Mouse (Mus musculus): Measurements from ENCODE around the gene Wdr17. TPM values are rescaled to one million over a fixed set of nuclear protein-coding genes. Genes with fewer than 3 reads are reported as not detected.

The Wdr17 gene
- polyA plus RNA-seq, 1 experiment from 2014 or later, result 0.05 TPM

GRCm38 (mm10) chr8:54594634-54595033 is 292.4 kb downstream of the Wdr17 start:
- no peak overlapping the region for H3K9ac ChIP-seq
- DNase-seq (no peak), ATAC-seq (ENCODE audit: low read depth) (no peak)
- H3K4me2 ChIP-seq, result no peak overlapping the region
- H3K9me3 ChIP-seq (replicated peaks), result no peaks in the 10 kb centered on the region
- no peaks in the 10 kb centered on the region for H3K36me3 ChIP-seq
- H3K4me1 ChIP-seq (replicated peaks), result no peaks in the 10 kb centered on the region
- WGBS (ENCODE audit: insufficient replicate concordance), result 84% methylated on average over 5 of the region's 5 CpGs
- no peaks in the 10 kb centered on the region for H3K27me3 ChIP-seq
- no peak overlapping the region for H3K27ac ChIP-seq
- H3K4me3 ChIP-seq (replicated peaks), result no peak overlapping the region

DNA sequence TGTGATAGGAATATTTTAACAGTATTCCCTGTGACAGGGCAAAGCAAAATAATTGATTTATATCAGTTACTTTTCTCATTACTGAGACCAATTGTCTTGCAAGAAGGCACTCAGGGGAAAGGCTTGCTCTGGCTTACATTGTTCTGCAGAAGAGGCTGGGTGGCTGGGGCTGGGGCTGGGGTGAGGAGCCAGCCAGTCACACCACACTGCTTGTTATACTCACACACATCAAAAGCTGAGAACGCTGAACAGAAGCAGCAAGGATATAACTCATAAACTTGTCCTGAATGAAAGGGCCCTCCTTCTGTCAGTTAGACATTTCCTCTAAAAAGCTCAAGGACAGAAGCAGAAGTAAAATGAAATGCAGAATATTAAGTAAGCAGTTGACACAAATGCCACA is 304.1 kb downstream of the Wdr17 start:
- no peak overlapping the region for H3K27ac ChIP-seq
- H3K4me2 ChIP-seq, result no peak overlapping the region

DNA sequence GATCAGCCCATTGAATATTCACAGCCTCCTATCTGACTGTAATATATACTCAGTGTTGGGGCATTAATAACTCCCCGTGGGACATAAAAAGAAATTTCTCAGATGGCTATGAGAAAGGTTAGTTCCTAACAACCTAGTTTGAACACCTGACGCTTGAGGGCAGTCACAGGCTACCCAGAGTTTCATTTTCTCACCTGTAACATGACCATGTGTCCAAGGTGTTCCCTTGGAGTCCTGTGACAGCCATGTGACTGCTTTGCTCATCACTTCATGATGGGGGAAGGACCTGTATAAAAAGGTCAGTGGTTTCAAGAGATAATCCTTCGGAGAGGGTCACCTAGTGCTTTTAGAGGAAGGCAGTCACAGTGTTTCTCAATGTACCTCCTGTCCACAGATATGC is 305.5 kb downstream of the Wdr17 start:
- ATAC-seq (ENCODE audit: low read depth), result no peak
- DNase-seq, result no peak
- no peak overlapping the region for H3K4me2 ChIP-seq
- H3K27ac ChIP-seq, result no peak overlapping the region
- H3K4me3 ChIP-seq (replicated peaks), result no peak overlapping the region
- no peaks in the 10 kb centered on the region for H3K9me3 ChIP-seq (replicated peaks)
- no peaks in the 10 kb centered on the region for H3K27me3 ChIP-seq
- no peaks in the 10 kb centered on the region for H3K4me1 ChIP-seq (replicated peaks)
- no peaks in the 10 kb centered on the region for H3K36me3 ChIP-seq
- 42% methylated on average over 3 of the region's 3 CpGs for WGBS (ENCODE audit: insufficient replicate concordance)
- no peak overlapping the region for H3K9ac ChIP-seq

More for the DNA sequence above, 304.1 kb downstream of the Wdr17 start:
- Histone ChIP-seq H3K9ac (no peak overlapping the region), H3K9me3 (replicated peaks) (no peaks in the 10 kb centered on the region), H3K27me3 (no peaks in the 10 kb centered on the region), H3K4me3 (replicated peaks) (no peak overlapping the region), H3K36me3 (no peaks in the 10 kb centered on the region), H3K4me1 (replicated peaks) (no peaks in the 10 kb centered on the region)
- DNase-seq (no peak), ATAC-seq (ENCODE audit: low read depth) (no peak)
- 38% methylated on average over 1 of the region's 1 CpGs for WGBS (ENCODE audit: insufficient replicate concordance)

Other genes with a start within 250 kb of the Wdr17 start
- 2.9 and 3.8 TPM in 2 replicates for gene Gpm6a, start 67.7 kb upstream of the Wdr17 start, polyA plus RNA-seq (2015; fragmentation: Nextera tagmentation; extraction: Ambion mirVana)

Data from liver, embryonic 13.5 days (tissue).